Mouse (Mus musculus) layer of hippocampus, postnatal 10 days (tissue): Measurements from ENCODE around the gene Ostc. TPM values are rescaled to one million over a fixed set of nuclear protein-coding genes. Genes with fewer than 3 reads are reported as not detected.
A peak's percentile ranks its signal among the peaks of the same experiment; 100 is the strongest.

Experiments
- DNase-seq, 2 experiments: peaks; one replicate each; pipeline ENCODE4 v3.0.0; 2021; ENCODE audit warnings: low spot score in 2 of 2
- total RNA-seq, 2 experiments: library from RNA; stranded (reverse); gene quantifications; 2 replicates each; pipeline ENCODE4 v1.2.3; 2021

Gene Ostc
- total RNA-seq, 2 experiments from 2014 or later = 81.0 to 87.1 TPM

GRCm38 (mm10) chr3:130712891-130713290 lies 3.6 kb upstream of the Ostc start:
- no peak for DNase-seq

- DNase-seq = no peak
Observed at GRCm38 (mm10) chr3:130710103-130710502, 859 bp upstream of the Ostc start.

GRCm38 (mm10) chr3:130708529-130708928 lies 715 bp downstream of the Ostc start:
- no peak for DNase-seq

GRCm38 (mm10) chr3:130702289-130702688 lies 7.0 kb downstream of the Ostc start:
- no peak for DNase-seq

- DNase-seq = no peak
Observed at GRCm38 (mm10) chr3:130697622-130698021, 11.6 kb downstream of the Ostc start.

GRCm38 (mm10) chr3:130694705-130695104 lies 14.5 kb downstream of the Ostc start:
- no peak for DNase-seq

GRCm38 (mm10) chr3:130694041-130694593 lies 15.1 kb downstream of the Ostc start:
- DNase-seq = no peak

GRCm38 (mm10) chr3:130691596-130692170 lies 17.6 kb downstream of the Ostc start:
- DNase-seq = no peak

GRCm38 (mm10) chr3:130690834-130691595 lies 18.2 kb downstream of the Ostc start:
- no peak for DNase-seq

GRCm38 (mm10) chr3:130689630-130690029 lies 19.6 kb downstream of the Ostc start:
- peak; percentile 93 to 94 for DNase-seq

GRCm38 (mm10) chr3:130687051-130687450 lies 22.2 kb downstream of the Ostc start:
- no peak for DNase-seq

- DNase-seq = no peak
Observed at GRCm38 (mm10) chr3:130685014-130685366, 24.3 kb downstream of the Ostc start.

- DNase-seq = no peak
Observed at GRCm38 (mm10) chr3:130684276-130685013, 24.8 kb downstream of the Ostc start.

GRCm38 (mm10) chr3:130683836-130684235 lies 25.4 kb downstream of the Ostc start:
- DNase-seq = no peak

GRCm38 (mm10) chr3:130682183-130682582 lies 27.1 kb downstream of the Ostc start:
- DNase-seq = no peak

- no peak for DNase-seq
Observed at GRCm38 (mm10) chr3:130681226-130681625, 28.0 kb downstream of the Ostc start.

GRCm38 (mm10) chr3:130677671-130678460 lies 31.4 kb downstream of the Ostc start:
- DNase-seq = peak in 1 of 2 experiments; percentile 4

GRCm38 (mm10) chr3:130671291-130671690 lies 38.0 kb downstream of the Ostc start:
- DNase-seq = no peak

GRCm38 (mm10) chr3:130662496-130662895 lies 46.7 kb downstream of the Ostc start:
- DNase-seq = no peak

GRCm38 (mm10) chr3:130660619-130661018 lies 48.6 kb downstream of the Ostc start:
- DNase-seq = no peak

GRCm38 (mm10) chr3:130649569-130649968 lies 59.7 kb downstream of the Ostc start:
- DNase-seq = no peak
